Mouse (Mus musculus): ENCODE measurements around the gene H2al2b.
"Not testable (repeated sequence)": the region's sequence is repeated elsewhere in the genome, so short reads cannot be mapped to it uniquely, and the experiment has no call there.

The H2al2b gene

GRCm38 (mm10) chrY:2720574-2720973, at the start of gene H2al2b:
Gene H2al2b, minus strand, starts transcription at chrY:2720674.
- in situ Hi-C loops (cut with MboI; ENCODE audit: unreplicated experiment in 2 of 2), result not testable (repeated sequence)
